Mouse (Mus musculus): ENCODE data around the gene Snx19.

Snx19 gene

DNA sequence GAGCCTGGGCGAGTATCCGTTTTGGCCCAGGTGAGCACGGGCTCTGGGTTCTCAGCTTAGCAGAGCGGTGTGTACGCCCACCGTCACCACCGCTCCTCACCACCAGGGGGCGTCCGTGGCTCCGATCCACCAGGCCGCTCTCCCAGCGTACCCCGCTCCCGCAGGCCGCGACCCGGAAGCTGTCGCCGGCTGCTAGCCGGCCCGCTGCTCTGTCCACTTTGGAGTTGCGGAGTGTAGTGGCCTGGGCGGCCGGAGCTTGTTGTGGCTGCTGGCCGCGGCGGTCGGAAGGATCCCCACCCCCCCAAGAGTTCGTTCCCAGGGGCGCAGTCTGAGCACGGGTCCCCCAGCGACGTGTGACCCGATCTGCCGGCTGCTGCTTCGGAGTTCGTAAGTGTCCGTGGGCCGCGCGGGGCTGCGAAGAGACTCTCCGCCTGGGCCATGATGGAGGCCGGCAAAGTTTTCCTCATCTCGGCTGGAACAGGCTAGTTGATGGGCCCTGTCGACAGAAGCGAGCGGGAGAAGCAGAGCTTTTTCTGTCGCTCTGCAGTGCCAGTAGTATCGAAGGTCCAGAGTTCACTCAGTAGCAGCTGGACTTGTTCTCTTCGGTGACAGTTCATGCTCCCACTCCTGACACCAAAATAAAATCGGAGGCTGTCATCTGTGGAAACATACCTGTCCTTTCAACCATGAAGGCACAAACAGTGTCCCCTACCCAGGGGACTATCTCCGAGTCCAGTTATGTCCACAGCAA, at the start of gene Snx19:
Gene Snx19, plus strand, starts transcription at position 227 of the 751 bp plus-strand sequence.
- DNase-seq (ENCODE audit: low spot score in 2 of 2), result peak; percentile 42 to 91

DNA sequence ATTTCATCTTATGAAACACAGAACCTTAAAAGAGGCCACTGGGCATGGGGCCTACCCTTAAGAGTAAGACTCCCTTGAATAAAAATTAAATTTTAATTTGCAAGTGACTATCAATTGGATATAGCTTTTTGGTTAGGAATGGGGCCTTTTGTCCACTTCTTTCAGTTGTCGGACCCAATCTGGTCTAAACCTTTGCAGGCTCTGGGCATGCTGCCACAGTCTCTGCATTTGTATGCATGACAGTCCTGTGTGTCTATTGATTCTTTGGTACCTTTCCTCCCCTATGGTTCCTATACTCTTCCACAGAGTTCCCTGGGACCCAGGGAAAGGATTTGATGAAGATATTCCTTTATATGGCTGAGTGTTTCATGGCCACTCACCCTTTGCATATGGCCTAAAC, 26.1 kb upstream of the Snx19 start:
- DNase-seq (ENCODE audit: low spot score in 2 of 2), result no peak

GRCm38 (mm10) chr9:30422940-30423339, 4.0 kb upstream of the Snx19 start:
- peak in 1 of 2 experiments; percentile 56 for DNase-seq (ENCODE audit: low spot score in 2 of 2)

DNA sequence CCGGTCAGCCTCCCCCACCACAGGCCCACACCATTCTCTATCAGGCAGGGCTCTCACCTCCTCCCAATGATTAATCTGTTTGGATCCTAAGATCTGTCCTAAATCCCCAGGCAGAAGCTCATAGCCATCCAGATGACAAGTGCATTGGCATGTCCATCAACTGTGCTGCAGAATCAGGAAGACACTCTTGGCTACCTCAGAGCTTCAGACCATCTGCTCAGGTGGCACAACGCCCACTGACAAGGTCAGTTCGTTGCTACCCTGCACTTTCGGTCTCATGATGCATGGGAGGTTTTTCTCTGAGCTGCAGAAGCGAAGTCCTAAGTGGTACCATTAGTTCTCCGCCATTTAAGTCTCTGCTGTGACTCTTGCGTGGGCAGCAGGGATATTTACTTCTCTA, 1.7 kb upstream of the Snx19 start:
- DNase-seq (ENCODE audit: low spot score in 2 of 2), result no peak

- no peak for DNase-seq (ENCODE audit: low spot score in 2 of 2)
These were observed 1.3 kb downstream of the Snx19 start for GRCm38 (mm10) chr9:30428231-30428630.

DNA sequence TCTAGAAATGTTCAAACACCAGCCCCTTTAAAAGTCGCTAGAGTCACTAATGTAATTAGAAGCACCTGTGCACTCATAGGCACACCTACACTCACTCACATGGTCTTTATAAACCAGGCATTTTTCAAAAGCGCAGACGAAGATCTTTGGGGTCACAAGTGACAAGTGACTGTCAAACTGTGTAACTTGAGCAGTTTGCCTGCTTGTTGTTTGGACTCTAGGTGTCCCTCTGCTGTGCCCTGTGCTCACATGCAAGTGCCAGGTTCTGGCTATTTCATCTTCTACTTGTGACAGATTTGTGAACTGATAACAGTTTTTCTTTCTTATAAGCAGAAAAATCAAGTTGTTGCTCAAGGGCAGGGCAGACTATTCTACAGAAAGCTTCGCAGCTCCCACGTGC, 3.5 kb downstream of the Snx19 start:
- DNase-seq (ENCODE audit: low spot score in 2 of 2), result no peak

- no peak for DNase-seq (ENCODE audit: low spot score in 2 of 2)
These were observed 5.0 kb downstream of the Snx19 start for GRCm38 (mm10) chr9:30431909-30432308.

DNA sequence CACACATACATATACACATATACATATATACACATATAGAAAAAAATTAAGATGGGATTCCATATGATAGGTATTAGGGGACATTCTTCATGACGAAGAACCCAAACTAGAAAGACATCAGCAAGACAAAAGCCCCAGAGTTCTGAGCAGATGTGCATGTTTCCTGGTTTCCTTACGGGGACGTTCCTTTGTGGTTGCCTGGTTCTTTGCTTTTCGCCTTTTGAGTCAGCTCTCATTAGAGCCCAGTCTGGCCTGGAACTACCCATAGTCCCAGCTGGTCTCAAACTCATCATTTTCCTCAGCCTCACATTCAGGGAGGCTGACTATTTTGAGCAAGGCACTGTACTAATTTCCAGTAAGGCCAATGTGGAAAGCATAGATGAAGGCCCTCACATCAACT, 7.0 kb downstream of the Snx19 start:
- no peak for DNase-seq (ENCODE audit: low spot score in 2 of 2)

GRCm38 (mm10) chr9:30435902-30436585, 9.1 kb downstream of the Snx19 start:
- no peak for DNase-seq (ENCODE audit: low spot score in 2 of 2)

DNA sequence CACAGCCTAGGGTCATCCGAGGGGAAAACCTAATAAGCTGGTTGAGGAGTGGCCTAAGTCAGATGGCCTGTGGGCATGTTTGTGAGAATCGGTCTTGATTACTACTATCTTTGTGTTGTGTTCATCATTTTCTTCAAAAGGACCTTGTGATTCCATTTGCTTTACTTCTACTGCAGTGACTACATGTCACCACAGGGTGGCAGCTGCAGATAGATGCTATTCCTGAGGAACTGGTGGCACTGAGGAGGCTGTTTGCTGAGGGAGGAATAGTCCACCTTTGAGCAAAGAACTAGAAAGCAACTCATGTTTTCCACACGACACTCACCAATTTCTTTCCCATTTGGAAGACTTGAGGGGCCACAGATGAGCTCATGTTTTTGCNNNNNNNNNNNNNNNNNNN, 11.6 kb downstream of the Snx19 start:
- peak in 1 of 2 experiments; percentile 38 for DNase-seq (ENCODE audit: low spot score in 2 of 2)

- DNase-seq (ENCODE audit: low spot score in 2 of 2), result no peak
These were observed 14.9 kb downstream of the Snx19 start for GRCm38 (mm10) chr9:30441761-30442160.

- no peak for DNase-seq (ENCODE audit: low spot score in 2 of 2)
These were observed 18.6 kb downstream of the Snx19 start for GRCm38 (mm10) chr9:30445232-30446085.

DNA sequence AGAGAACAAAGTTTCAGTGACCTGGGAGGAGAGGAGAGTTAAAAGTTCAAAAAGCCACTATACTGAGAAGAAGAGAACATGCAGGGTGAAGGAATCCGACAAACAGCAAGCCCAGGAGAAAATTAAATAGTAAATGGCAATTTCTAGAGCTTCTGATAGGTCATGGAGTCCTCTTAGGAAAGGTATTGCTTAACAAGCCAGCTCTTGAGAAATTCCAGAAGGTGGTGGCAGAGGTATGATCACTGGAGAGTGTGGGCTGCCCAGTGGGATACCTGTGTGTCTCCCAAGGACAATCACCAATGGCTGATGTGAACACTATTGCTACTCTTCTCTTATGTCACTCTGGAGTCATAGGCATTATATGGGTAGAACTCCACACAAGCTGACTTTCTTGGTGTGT, 19.2 kb downstream of the Snx19 start:
- no peak for DNase-seq (ENCODE audit: low spot score in 2 of 2)

- DNase-seq (ENCODE audit: low spot score in 2 of 2), result peak in 1 of 2 experiments; percentile 65
These were observed 21.6 kb downstream of the Snx19 start for GRCm38 (mm10) chr9:30448459-30448858.

- no peak for DNase-seq (ENCODE audit: low spot score in 2 of 2)
These were observed 23.0 kb downstream of the Snx19 start for GRCm38 (mm10) chr9:30449862-30450261.

GRCm38 (mm10) chr9:30450834-30451233, 23.9 kb downstream of the Snx19 start:
- DNase-seq (ENCODE audit: low spot score in 2 of 2), result no peak

DNA sequence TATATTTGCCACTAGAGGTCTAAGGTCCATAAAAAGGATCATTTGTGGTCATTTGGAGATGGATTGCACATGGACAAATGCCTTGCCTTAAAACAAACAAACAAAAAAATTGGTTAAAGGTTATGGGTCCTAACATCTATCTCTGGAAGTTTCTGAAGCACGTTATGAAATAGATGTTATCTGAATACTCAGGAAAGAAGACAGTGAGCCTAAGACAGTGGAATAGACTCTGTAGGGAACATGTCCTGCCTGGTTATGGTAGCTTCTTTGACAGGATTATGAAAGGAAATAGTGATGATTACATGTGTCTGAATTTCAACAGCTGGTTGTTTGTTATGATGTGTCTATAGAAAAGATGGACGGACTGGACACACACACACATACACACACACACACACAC, 27.6 kb downstream of the Snx19 start:
- DNase-seq (ENCODE audit: low spot score in 2 of 2), result no peak

GRCm38 (mm10) chr9:30456250-30456649, 29.3 kb downstream of the Snx19 start:
- DNase-seq (ENCODE audit: low spot score in 2 of 2), result no peak

GRCm38 (mm10) chr9:30460501-30460900, 33.6 kb downstream of the Snx19 start:
- no peak for DNase-seq (ENCODE audit: low spot score in 2 of 2)

GRCm38 (mm10) chr9:30464661-30465060, 37.8 kb downstream of the Snx19 start:
- no peak for DNase-seq (ENCODE audit: low spot score in 2 of 2)

GRCm38 (mm10) chr9:30480043-30480442, 53.1 kb downstream of the Snx19 start:
- DNase-seq (ENCODE audit: low spot score in 2 of 2), result no peak

- peak; percentile 72 to 97 for DNase-seq (ENCODE audit: low spot score in 2 of 2)
These were observed 53.6 kb downstream of the Snx19 start for GRCm38 (mm10) chr9:30480464-30480863.

Measured in left cerebral cortex, adult 9 months (tissue).